ENCODE assay signal across 8 mouse cellular contexts in genomic region chr7:137318924-137319885, GRCm38 (mm10). TPM values are rescaled to one million over a fixed set of nuclear protein-coding genes. Genes with fewer than 3 reads are reported as not detected.
A peak's percentile ranks its signal among the peaks of the same experiment; 100 is the strongest.
DNase-seq lines count a peak whose midpoint lies in the region; ATAC-seq and TF ChIP-seq lines count a peak whose summit lies in the region.
"Had no signal": no experiment of that assay in that cellular context is flagged by ENCODE, and none has a peak within 500 bp of the region (broad histone marks: within the 10 kb centered on the region; RNA-seq: fewer than 3 reads in every experiment).

No protein-coding gene starts in this region.

- H3K4me1 ChIP-seq in liver, embryonic 14.5 days (replicated peaks; ENCODE audit: control insufficient read depth in 2 of 2, insufficient read depth in 2 of 2, low read length in 1 of 2): no peaks in the 10 kb centered on the region
- peaks cover 4% of the 10 kb centered on the region; the same call in 1 of the 2 replicates for H3K4me1 ChIP-seq in small intestine, adult 2 months (ENCODE audit: control insufficient read depth, insufficient read depth, insufficient read length, low read length)

- no peak overlapping the region for H3K9ac ChIP-seq in liver, embryonic 14.5 days (replicated peaks)

- H3K36me3 ChIP-seq in liver, embryonic 14.5 days (replicated peaks; ENCODE audit: control insufficient read depth, insufficient read depth, low read depth): no peaks in the 10 kb centered on the region
- no peaks in the 10 kb centered on the region for H3K36me3 ChIP-seq in small intestine, adult 2 months (ENCODE audit: control insufficient read depth, insufficient read depth, low read length)

- peak; percentile 55 for TF ChIP-seq CTCF in liver, embryonic 14.5 days (IDR thresholded peaks at IDR 0.05; ENCODE audit: low read depth)
- TF ChIP-seq CTCF in small intestine, adult 2 months (IDR thresholded peaks at IDR 0.05; ENCODE audit: extremely low read depth, insufficient read length, insufficient replicate concordance, low read depth, low read length): peak; percentile 47; the same call in 1 of the 2 replicates

- no peak for TF ChIP-seq POLR2A in small intestine, adult 2 months (IDR thresholded peaks at IDR 0.05; ENCODE audit: low read depth, low read length)

- H3K4me2 ChIP-seq in liver, embryonic 14.5 days (ENCODE audit: low read depth): no peak overlapping the region

- no peak for TF ChIP-seq EP300 in liver, embryonic 14.5 days (IDR thresholded peaks at IDR 0.05; ENCODE audit: low read depth)

- 2% methylated on average over 48 of the region's 48 CpGs for WGBS in liver, embryonic 14.5 days (ENCODE audit: insufficient replicate concordance)
- WGBS in small intestine, adult 2 months: 5% methylated on average over 48 of the region's 48 CpGs

- ATAC-seq in liver, embryonic 14.5 days (ENCODE audit: insufficient read depth): no peak

- DNase-seq in ovary, postnatal 14 days (ENCODE audit: low spot score): peak; percentile 48
- no peak for DNase-seq in ovary, adult 18-20 months (ENCODE audit: low spot score)
- peak; percentile 74 for DNase-seq in embryo, embryonic 9.5 days (ENCODE audit: extremely low spot score)
- DNase-seq in heart, postnatal 10 days: peak; percentile 78 to 84
- DNase-seq in liver, embryonic 14.5 days (ENCODE audit: low read depth in 3 of 3, low spot score in 3 of 3): no peak
- no peak for DNase-seq in layer of hippocampus, adult 18-20 months (ENCODE audit: low spot score in 2 of 2)

- H3K4me3 ChIP-seq in liver, embryonic 14.5 days (ENCODE audit: insufficient read depth in 1 of 2, low read depth in 2 of 2, low read length in 2 of 2): no peak overlapping the region
- no peak overlapping the region for H3K4me3 ChIP-seq in small intestine, adult 2 months (ENCODE audit: low read depth, low read length)
- H3K4me3 ChIP-seq: erythroblast, embryonic 14.5 days had no signal

- intact Hi-C loops in heart, postnatal 10 days (cut with DNase I): loop anchor here (1.0 to 10.0 kb wide), 4 partner anchors 234 to 1167 kb away; no protein-coding TSS in a partner anchor

- no peaks in the 10 kb centered on the region for H3K9me3 ChIP-seq in liver, embryonic 14.5 days (ENCODE audit: control insufficient read depth, low read length)

- H3K27ac ChIP-seq in liver, embryonic 14.5 days: no peak overlapping the region
- no peak overlapping the region for H3K27ac ChIP-seq in small intestine, adult 2 months (ENCODE audit: insufficient read depth, low read depth, low read length)

- peaks cover 100% of the 10 kb centered on the region for H3K27me3 ChIP-seq in liver, embryonic 14.5 days (ENCODE audit: control insufficient read depth, insufficient read depth, low read length)
- peaks cover 89% of the 10 kb centered on the region for H3K27me3 ChIP-seq in small intestine, adult 2 months (ENCODE audit: control insufficient read depth, insufficient read depth, low read length)

RNA-seq across cellular contexts. Expression of gene Ebf3, which starts 5.0 kb away (rescaled TPM):
- 10 to 100 TPM; 19.8 to 20.0 TPM for total RNA-seq in heart, postnatal 10 days (2021)
- 0.07 and 0.11 TPM in 2 replicates for polyA plus RNA-seq in liver, embryonic 14.5 days (2012; rRNA removed)
- polyA plus RNA-seq in liver, embryonic 14.5 days (2014; fragmentation: Nextera tagmentation; extraction: Ambion mirVana): not detected in 2 replicates
- polyA plus RNA-seq in small intestine, adult 2 months (2012; rRNA removed): 0.50 and 0.70 TPM in 2 replicates
- under 1 TPM; 0.47 to 0.68 TPM for total RNA-seq in layer of hippocampus, adult 18-20 months (2021)
- polyA plus RNA-seq: erythroblast, embryonic 14.5 days had no signal

Comparison
In these comparisons a context has a peak if more than half of its experiments do, and no peak if none do; other contexts are left out.
1. DNase-seq: peak in ovary, postnatal 14 days (single experiment), embryo, embryonic 9.5 days (single experiment) and heart, postnatal 10 days (2 of 2); none in ovary, adult 18-20 months (single experiment), liver, embryonic 14.5 days (0 of 3) and layer of hippocampus, adult 18-20 months (0 of 2).
2. RNA of gene Ebf3, which starts 5.0 kb away (total RNA-seq): 19.8 to 20.0 TPM in heart, postnatal 10 days; 0.47 to 0.68 TPM in layer of hippocampus, adult 18-20 months; every median in the first group is over 10 times any median in the second.